Mouse (Mus musculus): ENCODE measurements around the gene Dynll1.

The Dynll1 gene

GRCm38 (mm10) chr5:115267469-115268045 lies 33.2 kb downstream of the Dynll1 start:
- no peak for DNase-seq (ENCODE audit: extremely low spot score)

- DNase-seq (ENCODE audit: extremely low spot score) = no peak
Measured at GRCm38 (mm10) chr5:115266787-115267468, 33.9 kb downstream of the Dynll1 start.

- no peak for DNase-seq (ENCODE audit: extremely low spot score)
Measured at GRCm38 (mm10) chr5:115266340-115266739, 34.5 kb downstream of the Dynll1 start.

GRCm38 (mm10) chr5:115262502-115263291 lies 38.1 kb downstream of the Dynll1 start:
- no peak for DNase-seq (ENCODE audit: extremely low spot score)

- DNase-seq (ENCODE audit: extremely low spot score) = no peak
Measured at GRCm38 (mm10) chr5:115261880-115262279, 38.9 kb downstream of the Dynll1 start.

- no peak for DNase-seq (ENCODE audit: extremely low spot score)
Measured at GRCm38 (mm10) chr5:115261141-115261540, 39.7 kb downstream of the Dynll1 start.

GRCm38 (mm10) chr5:115260356-115260755 lies 40.4 kb downstream of the Dynll1 start:
- no peak for DNase-seq (ENCODE audit: extremely low spot score)

GRCm38 (mm10) chr5:115256909-115257546 lies 43.8 kb downstream of the Dynll1 start:
- DNase-seq (ENCODE audit: extremely low spot score) = no peak

GRCm38 (mm10) chr5:115255472-115255871 lies 45.3 kb downstream of the Dynll1 start:
- DNase-seq (ENCODE audit: extremely low spot score) = no peak

All from embryo, embryonic 9.5 days (tissue).